In genomic region chr8:4258233-4258632, GRCm38 (mm10) we compare ENCODE assay signal across 8 mouse cellular contexts. TPM values are rescaled to one million over a fixed set of nuclear protein-coding genes. Genes with fewer than 3 reads are reported as not detected.
DNase-seq lines count a peak whose midpoint lies in the region; ATAC-seq and TF ChIP-seq lines count a peak whose summit lies in the region.

No protein-coding gene starts in this region.

- no peaks in the 10 kb centered on the region for H3K27me3 ChIP-seq in C2C12 (ENCODE audit: control insufficient read depth, insufficient read depth, insufficient read length)
- H3K27me3 ChIP-seq in embryonic facial prominence, embryonic 13.5 days = no peaks in the 10 kb centered on the region
- no peaks in the 10 kb centered on the region for H3K27me3 ChIP-seq in heart, embryonic 11.5 days (ENCODE audit: control insufficient read depth, insufficient read depth, low read length)
- no peaks in the 10 kb centered on the region for H3K27me3 ChIP-seq in kidney, embryonic 16.5 days (ENCODE audit: insufficient read depth, low read length)
- H3K27me3 ChIP-seq in liver, embryonic 14.5 days (ENCODE audit: control insufficient read depth, insufficient read depth, low read length) = no peaks in the 10 kb centered on the region
- H3K27me3 ChIP-seq in stomach, embryonic 14.5 days (ENCODE audit: control insufficient read depth, insufficient read depth, low read length) = no peaks in the 10 kb centered on the region

- DNase-seq in adrenal gland, postnatal 25 days = peak; percentile 76
- DNase-seq in liver, embryonic 14.5 days (ENCODE audit: low read depth in 3 of 3, low spot score in 3 of 3) = peak in 2 of 3 experiments; percentile 49 to 53
- DNase-seq in natural killer cell, adult 2 months (ENCODE audit: low spot score in 2 of 2) = peak; percentile 74 to 84

- peaks cover 10% of the 10 kb centered on the region for H3K79me3 ChIP-seq in C2C12 (ENCODE audit: low read depth)

- no peak for TF ChIP-seq EP300 in liver, embryonic 14.5 days (IDR thresholded peaks at IDR 0.05; ENCODE audit: low read depth)

- H3K4me1 ChIP-seq in embryonic facial prominence, embryonic 13.5 days = peaks cover 37% of the 10 kb centered on the region
- H3K4me1 ChIP-seq in heart, embryonic 11.5 days (ENCODE audit: control insufficient read depth, insufficient read depth, low read length) = peaks cover 18% of the 10 kb centered on the region
- H3K4me1 ChIP-seq in kidney, embryonic 16.5 days (ENCODE audit: insufficient read depth, low read length) = peaks cover 31% of the 10 kb centered on the region
- H3K4me1 ChIP-seq in liver, embryonic 14.5 days (replicated peaks; ENCODE audit: control insufficient read depth in 2 of 2, insufficient read depth in 2 of 2, low read length in 1 of 2) = peaks cover 4 to 8% of the 10 kb centered on the region in 2 experiments
- H3K4me1 ChIP-seq in stomach, embryonic 14.5 days (ENCODE audit: control insufficient read depth, insufficient read depth, low read length) = peaks cover 20% of the 10 kb centered on the region; the same call in 1 of the 2 replicates

- H3K27ac ChIP-seq in embryonic facial prominence, embryonic 13.5 days = peak overlapping the region; percentile 85
- peak overlapping the region; percentile 72 for H3K27ac ChIP-seq in heart, embryonic 11.5 days (ENCODE audit: low read depth, low read length)
- peak overlapping the region; percentile 70; the same call in 1 of the 2 replicates for H3K27ac ChIP-seq in kidney, embryonic 16.5 days (ENCODE audit: low read length)
- no peak overlapping the region for H3K27ac ChIP-seq in liver, embryonic 14.5 days
- peak overlapping the region; percentile 84; the same call in 1 of the 2 replicates for H3K27ac ChIP-seq in stomach, embryonic 14.5 days (ENCODE audit: low read length)

- peaks cover 20% of the 10 kb centered on the region for H3K79me2 ChIP-seq in C2C12 (ENCODE audit: control insufficient read depth, insufficient read depth)

- H3K36me3 ChIP-seq in C2C12 (ENCODE audit: control insufficient read depth, insufficient read depth) = peaks cover 54% of the 10 kb centered on the region
- peaks cover 68% of the 10 kb centered on the region for H3K36me3 ChIP-seq in embryonic facial prominence, embryonic 13.5 days
- H3K36me3 ChIP-seq in heart, embryonic 11.5 days (ENCODE audit: control insufficient read depth, insufficient read depth, low read length) = peaks cover 11% of the 10 kb centered on the region; the same call in 1 of the 2 replicates
- peaks cover 60% of the 10 kb centered on the region for H3K36me3 ChIP-seq in kidney, embryonic 16.5 days (ENCODE audit: insufficient read depth, low read length)
- peaks cover 24% of the 10 kb centered on the region for H3K36me3 ChIP-seq in liver, embryonic 14.5 days (replicated peaks; ENCODE audit: control insufficient read depth, insufficient read depth, low read depth)
- H3K36me3 ChIP-seq in stomach, embryonic 14.5 days (ENCODE audit: control insufficient read depth, insufficient read depth, low read length) = peaks cover 50% of the 10 kb centered on the region

- no peaks in the 10 kb centered on the region for H3K9me3 ChIP-seq in embryonic facial prominence, embryonic 13.5 days
- H3K9me3 ChIP-seq in heart, embryonic 11.5 days (replicated peaks; ENCODE audit: control insufficient read depth, low read length) = no peaks in the 10 kb centered on the region
- H3K9me3 ChIP-seq in kidney, embryonic 16.5 days (ENCODE audit: low read length) = no peaks in the 10 kb centered on the region
- no peaks in the 10 kb centered on the region for H3K9me3 ChIP-seq in liver, embryonic 14.5 days (ENCODE audit: control insufficient read depth, low read length)
- no peaks in the 10 kb centered on the region for H3K9me3 ChIP-seq in stomach, embryonic 14.5 days (ENCODE audit: control insufficient read depth, low read depth, low read length)

- peak overlapping the region; percentile 91 for H3K9ac ChIP-seq in embryonic facial prominence, embryonic 13.5 days
- H3K9ac ChIP-seq in heart, embryonic 11.5 days (ENCODE audit: low read depth, low read length) = peak overlapping the region; percentile 88
- peak overlapping the region; percentile 89 for H3K9ac ChIP-seq in kidney, embryonic 16.5 days (replicated peaks; ENCODE audit: low read length)
- H3K9ac ChIP-seq in liver, embryonic 14.5 days (replicated peaks) = no peak overlapping the region; the same call in 1 of the 2 replicates
- H3K9ac ChIP-seq in stomach, embryonic 14.5 days (replicated peaks; ENCODE audit: low read depth, low read length) = peak overlapping the region; percentile 73

- H3ac ChIP-seq in C2C12 (ENCODE audit: control insufficient read depth, insufficient read length, low read depth) = peak overlapping the region; percentile 69

- peak; percentile 37 for ATAC-seq in embryonic facial prominence, embryonic 13.5 days (ENCODE audit: insufficient number of reproducible peaks, insufficient read depth, low FRiP score, low TSS enrichment, low read depth)
- peak; percentile 65 for ATAC-seq in heart, embryonic 11.5 days (replicated peaks; ENCODE audit: insufficient number of reproducible peaks, low FRiP score, low TSS enrichment)
- peak; percentile 50 for ATAC-seq in kidney, embryonic 16.5 days (ENCODE audit: low FRiP score, low TSS enrichment)
- peak; percentile 49 for ATAC-seq in liver, embryonic 14.5 days (ENCODE audit: insufficient read depth)
- ATAC-seq in stomach, embryonic 14.5 days (ENCODE audit: insufficient number of reproducible peaks, insufficient read depth, low FRiP score, low read depth) = peak; percentile 59; the same call in 1 of the 2 replicates

- peak overlapping the region; percentile 66 for H3K4me2 ChIP-seq in embryonic facial prominence, embryonic 13.5 days
- H3K4me2 ChIP-seq in heart, embryonic 11.5 days = peak overlapping the region; percentile 92
- H3K4me2 ChIP-seq in kidney, embryonic 16.5 days (replicated peaks; ENCODE audit: low read depth, low read length) = peak overlapping the region; percentile 91
- peak overlapping the region; percentile 97 for H3K4me2 ChIP-seq in liver, embryonic 14.5 days (ENCODE audit: low read depth)
- H3K4me2 ChIP-seq in stomach, embryonic 14.5 days (replicated peaks; ENCODE audit: low read depth, low read length) = peak overlapping the region; percentile 76

- peak overlapping the region; percentile 53 for H3K4me3 ChIP-seq in C2C12 (ENCODE audit: insufficient read depth, poor library complexity, severe bottlenecking)
- H3K4me3 ChIP-seq in embryonic facial prominence, embryonic 13.5 days = peak overlapping the region; percentile 84
- peak overlapping the region; percentile 72 for H3K4me3 ChIP-seq in heart, embryonic 11.5 days (ENCODE audit: low read depth, low read length)
- peak overlapping the region; percentile 86 for H3K4me3 ChIP-seq in kidney, embryonic 16.5 days (ENCODE audit: low read length)
- H3K4me3 ChIP-seq in liver, embryonic 14.5 days (ENCODE audit: insufficient read depth in 1 of 2, low read depth in 2 of 2, low read length in 2 of 2) = peak overlapping the region; percentile 39 to 58
- H3K4me3 ChIP-seq in stomach, embryonic 14.5 days (ENCODE audit: low read depth, low read length) = peak overlapping the region; percentile 76

- WGBS in embryonic facial prominence, embryonic 13.5 days = 2% methylated on average over 35 of the region's 35 CpGs
- 3% methylated on average over 35 of the region's 35 CpGs for WGBS in heart, embryonic 11.5 days (ENCODE audit: insufficient replicate concordance)
- 3% methylated on average over 35 of the region's 35 CpGs for WGBS in kidney, embryonic 16.5 days
- 3% methylated on average over 34 of the region's 35 CpGs for WGBS in liver, embryonic 14.5 days (ENCODE audit: insufficient replicate concordance)
- WGBS in stomach, embryonic 14.5 days = 2% methylated on average over 35 of the region's 35 CpGs

- TF ChIP-seq CTCF in C2C12 (IDR thresholded peaks at IDR 0.05; ENCODE audit: control insufficient read depth, insufficient read depth, insufficient read length) = peak; percentile 97
- peak; percentile 97 for TF ChIP-seq CTCF in liver, embryonic 14.5 days (IDR thresholded peaks at IDR 0.05; ENCODE audit: low read depth)

RNA-seq across cellular contexts. Expression of gene Ctxn1, which starts 0.8 kb away (rescaled TPM):
- polyA plus RNA-seq in C2C12 (2012; fragmentation: generic; extraction: Trizol) = 45.0 TPM
- 8.0 and 8.6 TPM in 2 replicates for total RNA-seq in adrenal gland, postnatal 25 days (2021)
- 104 and 110 TPM in 2 replicates for polyA plus RNA-seq in embryonic facial prominence, embryonic 13.5 days (2015; fragmentation: Nextera tagmentation; extraction: Ambion mirVana)
- polyA plus RNA-seq in heart, embryonic 11.5 days (2014; fragmentation: Nextera tagmentation; extraction: Ambion mirVana) = 33.0 and 33.5 TPM in 2 replicates
- 109 and 118 TPM in 2 replicates for polyA plus RNA-seq in kidney, embryonic 16.5 days (2015; fragmentation: Nextera tagmentation; extraction: Ambion mirVana)
- polyA plus RNA-seq in liver, embryonic 14.5 days (2012; rRNA removed) = 3.0 and 4.6 TPM in 2 replicates
- 1.1 and 1.2 TPM in 2 replicates for polyA plus RNA-seq in liver, embryonic 14.5 days (2014; fragmentation: Nextera tagmentation; extraction: Ambion mirVana)
- polyA plus RNA-seq in stomach, embryonic 14.5 days (2014; fragmentation: Nextera tagmentation; extraction: Ambion mirVana) = 82.9 and 87.4 TPM in 2 replicates

RNA-seq across cellular contexts. Expression of gene Snapc2, which starts 5.4 kb away (rescaled TPM):
- 44.1 TPM for polyA plus RNA-seq in C2C12 (2012; fragmentation: generic; extraction: Trizol)
- 30.7 and 31.8 TPM in 2 replicates for total RNA-seq in adrenal gland, postnatal 25 days (2021)
- 56.1 and 65.7 TPM in 2 replicates for polyA plus RNA-seq in embryonic facial prominence, embryonic 13.5 days (2015; fragmentation: Nextera tagmentation; extraction: Ambion mirVana)
- 41.7 and 45.3 TPM in 2 replicates for polyA plus RNA-seq in heart, embryonic 11.5 days (2014; fragmentation: Nextera tagmentation; extraction: Ambion mirVana)
- 60.1 and 61.9 TPM in 2 replicates for polyA plus RNA-seq in kidney, embryonic 16.5 days (2015; fragmentation: Nextera tagmentation; extraction: Ambion mirVana)
- polyA plus RNA-seq in liver, embryonic 14.5 days (2012; rRNA removed) = 11.5 and 13.0 TPM in 2 replicates
- polyA plus RNA-seq in liver, embryonic 14.5 days (2014; fragmentation: Nextera tagmentation; extraction: Ambion mirVana) = 14.1 and 15.5 TPM in 2 replicates
- 57.1 and 61.9 TPM in 2 replicates for polyA plus RNA-seq in stomach, embryonic 14.5 days (2014; fragmentation: Nextera tagmentation; extraction: Ambion mirVana)

RNA-seq across cellular contexts. Expression of gene Tgfbr3l, which starts 10.2 kb away (rescaled TPM):
- 0.59 TPM for polyA plus RNA-seq in C2C12 (2012; fragmentation: generic; extraction: Trizol)
- 15.8 and 22.6 TPM in 2 replicates for total RNA-seq in adrenal gland, postnatal 25 days (2021)
- polyA plus RNA-seq in embryonic facial prominence, embryonic 13.5 days (2015; fragmentation: Nextera tagmentation; extraction: Ambion mirVana) = 4.6 and 7.3 TPM in 2 replicates
- 2.5 and 2.9 TPM in 2 replicates for polyA plus RNA-seq in heart, embryonic 11.5 days (2014; fragmentation: Nextera tagmentation; extraction: Ambion mirVana)
- 4.2 and 4.8 TPM in 2 replicates for polyA plus RNA-seq in kidney, embryonic 16.5 days (2015; fragmentation: Nextera tagmentation; extraction: Ambion mirVana)
- 5.2 and 6.4 TPM in 2 replicates for polyA plus RNA-seq in liver, embryonic 14.5 days (2012; rRNA removed)
- polyA plus RNA-seq in liver, embryonic 14.5 days (2014; fragmentation: Nextera tagmentation; extraction: Ambion mirVana) = 0.30 and 0.34 TPM in 2 replicates
- 4.9 and 5.3 TPM in 2 replicates for polyA plus RNA-seq in stomach, embryonic 14.5 days (2014; fragmentation: Nextera tagmentation; extraction: Ambion mirVana)

RNA-seq across cellular contexts. Expression of gene Timm44, which starts 17.5 kb away (rescaled TPM):
- 38.0 TPM for polyA plus RNA-seq in C2C12 (2012; fragmentation: generic; extraction: Trizol)
- total RNA-seq in adrenal gland, postnatal 25 days (2021) = 107 and 120 TPM in 2 replicates
- polyA plus RNA-seq in embryonic facial prominence, embryonic 13.5 days (2015; fragmentation: Nextera tagmentation; extraction: Ambion mirVana) = 65.7 and 67.6 TPM in 2 replicates
- 76.9 and 79.6 TPM in 2 replicates for polyA plus RNA-seq in heart, embryonic 11.5 days (2014; fragmentation: Nextera tagmentation; extraction: Ambion mirVana)
- 76.8 and 86.1 TPM in 2 replicates for polyA plus RNA-seq in kidney, embryonic 16.5 days (2015; fragmentation: Nextera tagmentation; extraction: Ambion mirVana)
- polyA plus RNA-seq in liver, embryonic 14.5 days (2012; rRNA removed) = 28.3 and 41.3 TPM in 2 replicates
- 38.5 and 42.4 TPM in 2 replicates for polyA plus RNA-seq in liver, embryonic 14.5 days (2014; fragmentation: Nextera tagmentation; extraction: Ambion mirVana)
- 80.7 and 81.1 TPM in 2 replicates for polyA plus RNA-seq in stomach, embryonic 14.5 days (2014; fragmentation: Nextera tagmentation; extraction: Ambion mirVana)

RNA-seq across cellular contexts. Expression of gene Gm49320, which starts 19.6 kb away (rescaled TPM):
- polyA plus RNA-seq in C2C12 (2012; fragmentation: generic; extraction: Trizol) = 0.11 TPM
- 1.1 and 3.0 TPM in 2 replicates for total RNA-seq in adrenal gland, postnatal 25 days (2021)
- 1.8 and 2.0 TPM in 2 replicates for polyA plus RNA-seq in embryonic facial prominence, embryonic 13.5 days (2015; fragmentation: Nextera tagmentation; extraction: Ambion mirVana)
- polyA plus RNA-seq in heart, embryonic 11.5 days (2014; fragmentation: Nextera tagmentation; extraction: Ambion mirVana) = 0.07 TPM in 1 of 2 replicates, not detected in the other
- 1.2 and 1.3 TPM in 2 replicates for polyA plus RNA-seq in kidney, embryonic 16.5 days (2015; fragmentation: Nextera tagmentation; extraction: Ambion mirVana)
- 0.47 and 0.66 TPM in 2 replicates for polyA plus RNA-seq in liver, embryonic 14.5 days (2012; rRNA removed)
- polyA plus RNA-seq in liver, embryonic 14.5 days (2014; fragmentation: Nextera tagmentation; extraction: Ambion mirVana) = 0.05 and 0.14 TPM in 2 replicates
- 2.4 and 2.7 TPM in 2 replicates for polyA plus RNA-seq in stomach, embryonic 14.5 days (2014; fragmentation: Nextera tagmentation; extraction: Ambion mirVana)
